In the genomic region with DNA sequence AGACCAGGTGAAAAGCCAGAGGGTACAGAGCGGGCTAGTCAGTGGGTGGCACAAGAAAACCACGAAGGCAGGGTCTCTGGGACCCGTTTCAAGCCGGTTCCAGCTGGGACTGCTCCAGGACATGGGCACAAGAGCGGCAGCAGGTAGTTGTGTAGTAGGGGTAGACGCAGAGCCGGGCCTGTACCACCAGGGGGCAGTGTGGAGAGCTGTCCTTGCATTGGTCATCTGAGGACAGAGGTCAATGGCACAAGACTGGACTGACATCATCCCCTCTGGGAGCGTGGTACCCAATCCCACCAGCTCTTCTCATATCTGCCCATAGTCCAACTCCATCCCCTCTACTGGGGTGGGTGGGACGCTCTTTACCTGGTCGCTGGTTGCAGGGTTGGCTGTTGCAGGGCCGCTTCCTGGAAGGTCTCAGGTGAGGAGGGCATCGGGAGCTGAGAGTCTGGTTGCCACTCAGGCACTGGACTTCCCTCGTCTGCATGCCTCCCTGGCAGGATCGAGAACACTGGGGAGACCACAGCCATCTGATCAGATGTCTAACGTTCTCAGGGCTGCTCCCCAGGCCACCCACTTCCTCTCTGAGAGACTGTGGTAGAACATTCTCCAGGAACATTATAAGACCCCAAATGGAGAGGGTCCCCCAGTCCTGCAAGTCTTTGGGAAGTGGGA, we compare ENCODE assay signal across 8 mouse cellular contexts. TPM values are rescaled to one million over a fixed set of nuclear protein-coding genes. Genes with fewer than 3 reads are reported as not detected.
DNase-seq lines count a peak whose midpoint lies in the region; ATAC-seq and TF ChIP-seq lines count a peak whose summit lies in the region.

No protein-coding gene starts in this region.

- no peak overlapping the region for H3K4me2 ChIP-seq in forebrain, embryonic 12.5 days
- H3K4me2 ChIP-seq in embryonic facial prominence, embryonic 13.5 days, result no peak overlapping the region
- H3K4me2 ChIP-seq in hindbrain, postnatal 0 days (ENCODE audit: low read depth, low read length), result no peak overlapping the region
- H3K4me2 ChIP-seq in limb, embryonic 11.5 days (ENCODE audit: low read depth, severe bottlenecking), result no peak overlapping the region

- H3K27ac ChIP-seq in forebrain, embryonic 10.5 days, result peak overlapping the region; percentile 12; the same call in 1 of the 2 replicates
- H3K27ac ChIP-seq in forebrain, embryonic 12.5 days, result no peak overlapping the region
- peak overlapping the region; percentile 85; the same call in 1 of the 2 replicates for H3K27ac ChIP-seq in embryonic facial prominence, embryonic 13.5 days
- H3K27ac ChIP-seq in hindbrain, postnatal 0 days, result no peak overlapping the region
- no peak overlapping the region; the same call in 1 of the 2 replicates for H3K27ac ChIP-seq in limb, embryonic 11.5 days (replicated peaks; ENCODE audit: low read depth, low read length)

- H3K9me3 ChIP-seq in forebrain, embryonic 10.5 days, result no peaks in the 10 kb centered on the region
- H3K9me3 ChIP-seq in forebrain, embryonic 12.5 days, result no peaks in the 10 kb centered on the region
- H3K9me3 ChIP-seq in embryonic facial prominence, embryonic 13.5 days, result no peaks in the 10 kb centered on the region
- no peaks in the 10 kb centered on the region for H3K9me3 ChIP-seq in hindbrain, postnatal 0 days (ENCODE audit: low read length)
- no peaks in the 10 kb centered on the region for H3K9me3 ChIP-seq in limb, embryonic 11.5 days (ENCODE audit: control insufficient read depth, low read length)

- peaks cover 67% of the 10 kb centered on the region for H3K4me1 ChIP-seq in forebrain, embryonic 10.5 days
- peaks cover 28% of the 10 kb centered on the region for H3K4me1 ChIP-seq in forebrain, embryonic 12.5 days
- H3K4me1 ChIP-seq in embryonic facial prominence, embryonic 13.5 days, result peaks cover 62% of the 10 kb centered on the region
- H3K4me1 ChIP-seq in hindbrain, postnatal 0 days (ENCODE audit: insufficient read depth, low read length), result no peaks in the 10 kb centered on the region
- peaks cover 52% of the 10 kb centered on the region for H3K4me1 ChIP-seq in limb, embryonic 11.5 days (ENCODE audit: control insufficient read depth, insufficient read depth, low read length)

- DNase-seq in forebrain, embryonic 10.5 days (ENCODE audit: extremely low spot score, low spot score), result peak; percentile 76
- peak; percentile 84 for DNase-seq in adrenal gland, adult 8-10 months
- peak; percentile 56 for DNase-seq in hindbrain, postnatal 0 days (ENCODE audit: low spot score)
- peak; percentile 79 for DNase-seq in limb, embryonic 11.5 days (ENCODE audit: low spot score)
- DNase-seq in natural killer cell, adult 2 months (ENCODE audit: low spot score in 2 of 2), result peak; percentile 71 to 73
- peak; percentile 74 for DNase-seq in testis, postnatal 14 days (ENCODE audit: low spot score)

- ATAC-seq in forebrain, embryonic 12.5 days (ENCODE audit: low FRiP score), result no peak
- ATAC-seq in embryonic facial prominence, embryonic 13.5 days (ENCODE audit: insufficient number of reproducible peaks, insufficient read depth, low FRiP score, low TSS enrichment, low read depth), result no peak
- ATAC-seq in hindbrain, postnatal 0 days, result no peak
- ATAC-seq in limb, embryonic 11.5 days (ENCODE audit: insufficient number of reproducible peaks, low FRiP score, low TSS enrichment, low read depth), result no peak

- H3K36me3 ChIP-seq in forebrain, embryonic 10.5 days (replicated peaks), result peaks cover 33% of the 10 kb centered on the region
- H3K36me3 ChIP-seq in forebrain, embryonic 12.5 days (replicated peaks), result 0 out of 2 replicates have a peak, but pooled peaks cover 4% of the 10 kb centered on the region
- peaks cover 19% of the 10 kb centered on the region; the same call in 1 of the 2 replicates for H3K36me3 ChIP-seq in embryonic facial prominence, embryonic 13.5 days
- peaks cover 5% of the 10 kb centered on the region; the same call in 1 of the 2 replicates for H3K36me3 ChIP-seq in hindbrain, postnatal 0 days (ENCODE audit: insufficient read depth, low read length)
- no peaks in the 10 kb centered on the region for H3K36me3 ChIP-seq in limb, embryonic 11.5 days (ENCODE audit: control insufficient read depth, insufficient read depth, low read length)

- H3K27me3 ChIP-seq in forebrain, embryonic 10.5 days (ENCODE audit: poor library complexity, severe bottlenecking), result no peaks in the 10 kb centered on the region
- no peaks in the 10 kb centered on the region for H3K27me3 ChIP-seq in forebrain, embryonic 12.5 days
- no peaks in the 10 kb centered on the region for H3K27me3 ChIP-seq in embryonic facial prominence, embryonic 13.5 days
- no peaks in the 10 kb centered on the region for H3K27me3 ChIP-seq in hindbrain, postnatal 0 days (ENCODE audit: insufficient read depth, low read length)
- no peaks in the 10 kb centered on the region for H3K27me3 ChIP-seq in limb, embryonic 11.5 days (ENCODE audit: control insufficient read depth, insufficient read depth, low read length)

- H3K9ac ChIP-seq in forebrain, embryonic 12.5 days, result no peak overlapping the region
- no peak overlapping the region for H3K9ac ChIP-seq in embryonic facial prominence, embryonic 13.5 days
- H3K9ac ChIP-seq in hindbrain, postnatal 0 days (replicated peaks; ENCODE audit: low read length), result no peak overlapping the region
- H3K9ac ChIP-seq in limb, embryonic 11.5 days (ENCODE audit: low read length), result no peak overlapping the region

- peak; percentile 80 for TF ChIP-seq CTCF in hindbrain, postnatal 0 days (IDR thresholded peaks at IDR 0.05; ENCODE audit: low read depth)

- 57% methylated on average over 15 of the region's 15 CpGs for WGBS in forebrain, embryonic 10.5 days
- 56% methylated on average over 15 of the region's 15 CpGs for WGBS in forebrain, embryonic 12.5 days
- 59% methylated on average over 15 of the region's 15 CpGs for WGBS in embryonic facial prominence, embryonic 13.5 days
- 59% methylated on average over 15 of the region's 15 CpGs for WGBS in hindbrain, postnatal 0 days
- WGBS in limb, embryonic 11.5 days, result 59% methylated on average over 15 of the region's 15 CpGs

- 0 out of 2 replicates have a peak overlapping the region, but pooled peaks have one; percentile 3 for H3K4me3 ChIP-seq in forebrain, embryonic 10.5 days
- no peak overlapping the region for H3K4me3 ChIP-seq in forebrain, embryonic 12.5 days (replicated peaks)
- no peak overlapping the region for H3K4me3 ChIP-seq in embryonic facial prominence, embryonic 13.5 days
- no peak overlapping the region for H3K4me3 ChIP-seq in hindbrain, postnatal 0 days (ENCODE audit: low read length)
- H3K4me3 ChIP-seq in limb, embryonic 11.5 days (ENCODE audit: low read depth, low read length), result no peak overlapping the region

RNA-seq across cellular contexts. Expression of a gene that starts 10.8 kb away (rescaled TPM):
- polyA plus RNA-seq in forebrain, embryonic 10.5 days (2016; fragmentation: Nextera tagmentation; extraction: Ambion mirVana), result 0.84 and 1.6 TPM in 2 replicates
- 0.65 and 1.1 TPM in 2 replicates for polyA plus RNA-seq in forebrain, embryonic 12.5 days (2016; fragmentation: Nextera tagmentation; extraction: Ambion mirVana)
- 10 to 100 TPM in 1 of 4 experiments, 1 to 10 TPM in 3; 4.3 to 10.2 (median 6.4) TPM for total RNA-seq in adrenal gland, adult 8-10 months (2022)
- polyA plus RNA-seq in embryonic facial prominence, embryonic 13.5 days (2015; fragmentation: Nextera tagmentation; extraction: Ambion mirVana), result 1.7 and 1.9 TPM in 2 replicates
- 1.0 and 1.6 TPM in 2 replicates for total RNA-seq in hindbrain, postnatal 0 days (2014; rRNA removed)
- polyA plus RNA-seq in hindbrain, postnatal 0 days (2015; fragmentation: Nextera tagmentation; extraction: Ambion mirVana), result 1.4 and 2.1 TPM in 2 replicates
- polyA plus RNA-seq in limb, embryonic 11.5 days (2014; fragmentation: Nextera tagmentation; extraction: Ambion mirVana), result 0.29 and 0.71 TPM in 2 replicates

RNA-seq across cellular contexts. Expression of a gene that starts 18.3 kb away (rescaled TPM):
- polyA plus RNA-seq in forebrain, embryonic 10.5 days (2016; fragmentation: Nextera tagmentation; extraction: Ambion mirVana), result 42.1 and 42.9 TPM in 2 replicates
- polyA plus RNA-seq in forebrain, embryonic 12.5 days (2016; fragmentation: Nextera tagmentation; extraction: Ambion mirVana), result 69.3 and 74.0 TPM in 2 replicates
- 100 to 1,000 TPM; 177 to 189 (median 179) TPM for total RNA-seq in adrenal gland, adult 8-10 months (2022)
- polyA plus RNA-seq in embryonic facial prominence, embryonic 13.5 days (2015; fragmentation: Nextera tagmentation; extraction: Ambion mirVana), result 45.4 and 47.7 TPM in 2 replicates
- 110 and 126 TPM in 2 replicates for total RNA-seq in hindbrain, postnatal 0 days (2014; rRNA removed)
- 38.8 and 41.5 TPM in 2 replicates for polyA plus RNA-seq in hindbrain, postnatal 0 days (2015; fragmentation: Nextera tagmentation; extraction: Ambion mirVana)
- 63.2 and 67.9 TPM in 2 replicates for polyA plus RNA-seq in limb, embryonic 11.5 days (2014; fragmentation: Nextera tagmentation; extraction: Ambion mirVana)

RNA-seq across cellular contexts. Expression of a gene that starts 52.1 kb away (rescaled TPM):
- 85.8 and 86.5 TPM in 2 replicates for polyA plus RNA-seq in forebrain, embryonic 10.5 days (2016; fragmentation: Nextera tagmentation; extraction: Ambion mirVana)
- polyA plus RNA-seq in forebrain, embryonic 12.5 days (2016; fragmentation: Nextera tagmentation; extraction: Ambion mirVana), result 102 and 104 TPM in 2 replicates
- 100 to 1,000 TPM; 102 to 141 (median 119) TPM for total RNA-seq in adrenal gland, adult 8-10 months (2022)
- 88.3 and 88.5 TPM in 2 replicates for polyA plus RNA-seq in embryonic facial prominence, embryonic 13.5 days (2015; fragmentation: Nextera tagmentation; extraction: Ambion mirVana)
- total RNA-seq in hindbrain, postnatal 0 days (2014; rRNA removed), result 84.3 and 93.8 TPM in 2 replicates
- polyA plus RNA-seq in hindbrain, postnatal 0 days (2015; fragmentation: Nextera tagmentation; extraction: Ambion mirVana), result 136 and 139 TPM in 2 replicates
- 78.7 and 81.8 TPM in 2 replicates for polyA plus RNA-seq in limb, embryonic 11.5 days (2014; fragmentation: Nextera tagmentation; extraction: Ambion mirVana)

Comparison
In these comparisons a context has a peak if more than half of its experiments do, and no peak if none do; other contexts are left out.
1. H3K27ac ChIP-seq: peak in forebrain, embryonic 10.5 days (single experiment) and embryonic facial prominence, embryonic 13.5 days (single experiment); none in forebrain, embryonic 12.5 days (single experiment), hindbrain, postnatal 0 days (single experiment) and limb, embryonic 11.5 days (single experiment).
2. Peak in every context shown above with its lines, with median percentiles within 50 percentile points of each other: DNase-seq.